Mouse (Mus musculus): ENCODE measurements around the gene Vil1.
"Not testable (repeated sequence)": the region's sequence is repeated elsewhere in the genome, so short reads cannot be mapped to it uniquely, and the experiment has no call there.

Vil1 gene

GRCm38 (mm10) chr1:74387386-74387988 lies 21.7 kb upstream of the Vil1 start:
- DNase-seq, result no peak

GRCm38 (mm10) chr1:74388398-74388920 lies 20.7 kb upstream of the Vil1 start:
- DNase-seq, result no peak

- DNase-seq, result no peak
Observed at GRCm38 (mm10) chr1:74389831-74390286, 19.3 kb upstream of the Vil1 start.

GRCm38 (mm10) chr1:74390287-74390906 lies 18.8 kb upstream of the Vil1 start:
- peak; percentile 52 for DNase-seq

GRCm38 (mm10) chr1:74390924-74391748 lies 18.0 kb upstream of the Vil1 start, which contains the start of gene Ctdsp1:
Gene Ctdsp1 (plus strand): TSS chr1:74391509.
- peak; percentile 97 for DNase-seq

- peak; percentile 43 for DNase-seq
Observed at GRCm38 (mm10) chr1:74391844-74392441, 17.2 kb upstream of the Vil1 start.

GRCm38 (mm10) chr1:74392446-74392994 lies 16.7 kb upstream of the Vil1 start:
- DNase-seq, result no peak

GRCm38 (mm10) chr1:74393010-74393409 lies 16.2 kb upstream of the Vil1 start:
- no peak for DNase-seq

GRCm38 (mm10) chr1:74393697-74394096 lies 15.5 kb upstream of the Vil1 start:
- no peak for DNase-seq

- DNase-seq, result no peak
Observed at GRCm38 (mm10) chr1:74394311-74394710, 14.9 kb upstream of the Vil1 start.

- DNase-seq, result no peak
Observed at GRCm38 (mm10) chr1:74394858-74395257, 14.3 kb upstream of the Vil1 start.

- no peak for DNase-seq
Observed at GRCm38 (mm10) chr1:74395290-74395689, 13.9 kb upstream of the Vil1 start.

GRCm38 (mm10) chr1:74396456-74397222 lies 12.5 kb upstream of the Vil1 start:
- DNase-seq, result not testable (repeated sequence)

GRCm38 (mm10) chr1:74397268-74397918 lies 11.8 kb upstream of the Vil1 start:
- DNase-seq, result peak; percentile 82

- DNase-seq, result peak; percentile 54
Observed at GRCm38 (mm10) chr1:74397919-74398451, 11.2 kb upstream of the Vil1 start.

- no peak for DNase-seq
Observed at GRCm38 (mm10) chr1:74400531-74400930, 8.6 kb upstream of the Vil1 start.

- DNase-seq, result no peak
Observed at GRCm38 (mm10) chr1:74401015-74401702, 8.0 kb upstream of the Vil1 start.

- DNase-seq, result no peak
Observed at GRCm38 (mm10) chr1:74404206-74404605, 5.0 kb upstream of the Vil1 start.

- no peak for DNase-seq
Observed at GRCm38 (mm10) chr1:74411753-74412325, 2.7 kb downstream of the Vil1 start.

GRCm38 (mm10) chr1:74412711-74413110 lies 3.5 kb downstream of the Vil1 start:
- DNase-seq, result no peak
